Mouse (Mus musculus) lung, adult 2 months (tissue): ENCODE data around the gene Topbp1.

Experiments
- CTCF ChIP-seq: fragments of 200-500 bp; IDR thresholded peaks from 2 replicates; pipeline ENCODE4 v1.5.1; 2011; ENCODE audit warnings: mild to moderate bottlenecking, low read length, control low read depth; ENCODE audit not compliant: insufficient read depth
- POLR2A ChIP-seq: fragments of 200-500 bp; IDR thresholded peaks from 2 replicates; pipeline ENCODE4 v1.6.1; 2011; ENCODE audit warnings: low read depth, mild to moderate bottlenecking, control low read depth, low read length, borderline replicate concordance; ENCODE audit errors: extremely low read depth

GRCm38 (mm10) chr9:103365290-103366247 lies 60.6 kb downstream of the Topbp1 start, which contains the start of gene Cdv3:
- no peak for TF ChIP-seq CTCF
- peak; percentile 59; the same call in 1 of the 2 replicates for TF ChIP-seq POLR2A
